Mouse (Mus musculus) kidney, adult 2 months (tissue): ENCODE measurements around the gene Lrpprc. TPM values are rescaled to one million over a fixed set of nuclear protein-coding genes. Genes with fewer than 3 reads are reported as not detected.

Experiments used
- DNase-seq: peaks from one replicate; pipeline ENCODE4 v3.0.0; 2021
- H3K27ac ChIP-seq: fragments of 200-500 bp; 2 replicates; pipeline ENCODE4 v1.5.1; 2012; ENCODE audit warnings: low read depth, low read length, control low read depth, inconsistent platforms; ENCODE audit not compliant: insufficient read depth
- H3K27me3 ChIP-seq: fragments of 200-500 bp; replicated peaks from 2 replicates; pipeline ENCODE4 v1.6.1; 2012; ENCODE audit warnings: mild to moderate bottlenecking, moderate library complexity, low read length, inconsistent platforms; ENCODE audit not compliant: control insufficient read depth, insufficient read depth
- H3K36me3 ChIP-seq: fragments of 200-500 bp; 2 replicates; pipeline ENCODE4 v1.6.1; 2012; ENCODE audit warnings: mild to moderate bottlenecking, moderate library complexity, low read length, inconsistent platforms; ENCODE audit not compliant: control insufficient read depth, insufficient read depth
- H3K4me1 ChIP-seq: fragments of 200-500 bp; 2 replicates; pipeline ENCODE4 v1.6.1; 2011; ENCODE audit warnings: low read length; ENCODE audit not compliant: control insufficient read depth, insufficient read depth
- H3K4me3 ChIP-seq: fragments of 200-500 bp; 2 replicates; pipeline ENCODE4 v1.5.1; 2011; ENCODE audit warnings: mild to moderate bottlenecking, low read depth, low read length, control low read depth; ENCODE audit not compliant: insufficient read depth
- CTCF ChIP-seq: fragments of 200-500 bp; conservative IDR thresholded peaks from 2 replicates; pipeline ENCODE4 v1.5.1; 2011; ENCODE audit warnings: low read depth, mild to moderate bottlenecking, control low read depth, low read length, moderate library complexity, mixed read lengths; ENCODE audit not compliant: insufficient read depth, insufficient read length
- POLR2A ChIP-seq: fragments of 200-500 bp; IDR thresholded peaks from one replicate; pipeline ENCODE4 v1.6.1; 2011; ENCODE audit warnings: low read depth, low read length, control low read depth
- WGBS: fragments of 180-500 bp; shearing (Covaris S2); methylation state at CpG from one replicate; pipeline ENCODE4 v1.1.7; 2018; 5-methylcytosine and 5-hydroxymethylcytosine counted together
- polyA plus RNA-seq: library from polyadenylated mRNA; depleted of rRNA; stranded (reverse); fragments of >200 nt; gene quantifications from 2 replicates; pipeline ENCODE4 v1.2.3, GENCODE M21; 2012

Gene Lrpprc
- polyA plus RNA-seq, 1 experiment: 25.3 TPM

GRCm38 (mm10) chr17:84674048-84674447 lies 116.5 kb downstream of the Lrpprc start:
- TF ChIP-seq CTCF (no peak), POLR2A (no peak)
- Histone ChIP-seq H3K27ac (no peak overlapping the region), H3K4me3 (no peak overlapping the region), H3K27me3 (no peaks in the 10 kb centered on the region), H3K4me1 (peaks cover 11% of the 10 kb centered on the region; the same call in 1 of the 2 replicates), H3K36me3 (no peaks in the 10 kb centered on the region)
- 61% methylated on average over 7 of the region's 7 CpGs for WGBS
- no peak for DNase-seq

DNA sequence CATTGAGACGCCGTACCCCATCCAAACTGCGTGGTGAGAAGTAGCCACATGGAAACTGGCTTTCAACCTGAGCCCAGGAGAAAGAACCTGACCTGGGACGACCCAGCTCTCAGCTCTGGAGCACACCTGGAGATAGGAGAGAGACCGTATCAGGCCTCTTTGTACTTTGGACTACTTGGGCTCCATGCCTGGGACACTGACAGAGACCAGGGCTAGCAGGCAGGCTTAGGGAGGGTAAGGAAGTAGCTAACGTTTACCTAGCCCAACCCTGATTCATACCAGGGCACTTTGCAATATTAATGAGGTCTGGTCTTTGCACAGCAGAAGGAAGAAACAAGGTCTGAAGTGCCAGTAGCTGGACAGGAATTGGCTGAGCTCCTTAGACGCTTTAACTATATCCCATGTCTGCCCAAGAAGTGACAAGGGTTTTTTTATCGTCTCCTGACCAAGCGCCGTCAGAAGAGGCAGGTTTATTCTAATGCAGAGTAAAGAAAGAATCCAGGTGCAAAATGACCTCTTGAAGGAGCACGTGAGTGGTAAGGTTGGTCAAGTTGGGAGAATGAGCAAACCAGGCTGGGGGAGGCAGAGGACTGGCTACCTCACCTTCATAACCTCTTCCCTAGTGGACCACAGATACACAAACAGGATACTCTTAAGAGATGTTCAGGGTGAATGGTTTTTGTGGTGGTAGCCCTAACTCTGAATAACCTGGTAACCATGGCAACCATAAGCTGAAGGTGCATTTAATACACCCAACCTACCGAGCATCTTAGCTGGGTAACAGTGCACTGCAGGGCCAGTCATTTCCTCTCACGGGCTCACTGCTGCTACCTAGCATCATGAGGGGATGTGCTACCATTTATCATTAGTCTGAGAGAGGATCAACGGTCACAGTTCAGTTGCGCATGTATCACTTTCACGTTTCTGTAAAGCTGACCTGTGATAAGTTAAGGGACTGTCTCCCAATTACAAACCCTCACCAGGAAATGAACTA lies 117.9 kb downstream of the Lrpprc start:
- no peak overlapping the region for H3K4me3 ChIP-seq
- peak; percentile 89 for DNase-seq
- H3K27me3 ChIP-seq: no peaks in the 10 kb centered on the region
- H3K36me3 ChIP-seq: no peaks in the 10 kb centered on the region
- peaks cover 11% of the 10 kb centered on the region; the same call in 1 of the 2 replicates for H3K4me1 ChIP-seq
- WGBS: 40% methylated on average over 16 of the region's 16 CpGs
- H3K27ac ChIP-seq: peak overlapping the region; percentile 12; the same call in 1 of the 2 replicates
- TF ChIP-seq CTCF (no peak), POLR2A (no peak)

DNA sequence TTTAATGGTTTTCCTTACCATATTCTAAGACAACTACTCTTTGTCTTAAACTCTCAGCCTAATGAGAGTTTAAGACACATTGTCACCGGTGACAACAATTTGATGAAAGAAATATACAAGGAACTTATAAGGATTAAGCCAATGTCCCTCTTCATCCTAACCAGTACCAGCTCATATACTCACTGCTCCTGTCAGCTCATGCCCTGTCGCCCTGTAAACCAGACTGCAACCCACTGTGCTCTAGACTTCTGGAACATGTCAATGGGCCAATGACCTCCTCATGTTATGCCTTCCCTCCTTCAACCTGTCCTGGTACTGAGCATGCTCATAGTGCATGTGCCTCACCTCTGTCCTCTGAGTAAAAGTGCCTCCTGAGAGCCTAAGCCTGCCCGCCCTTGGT lies 122.7 kb downstream of the Lrpprc start:
- no peaks in the 10 kb centered on the region for H3K27me3 ChIP-seq
- no peak for TF ChIP-seq CTCF
- TF ChIP-seq POLR2A: no peak
- 85% methylated on average over 3 of the region's 3 CpGs for WGBS
- no peak overlapping the region for H3K4me3 ChIP-seq
- no peaks in the 10 kb centered on the region for H3K36me3 ChIP-seq
- no peak overlapping the region for H3K27ac ChIP-seq
- no peak for DNase-seq
- peaks cover 13% of the 10 kb centered on the region for H3K4me1 ChIP-seq

DNA sequence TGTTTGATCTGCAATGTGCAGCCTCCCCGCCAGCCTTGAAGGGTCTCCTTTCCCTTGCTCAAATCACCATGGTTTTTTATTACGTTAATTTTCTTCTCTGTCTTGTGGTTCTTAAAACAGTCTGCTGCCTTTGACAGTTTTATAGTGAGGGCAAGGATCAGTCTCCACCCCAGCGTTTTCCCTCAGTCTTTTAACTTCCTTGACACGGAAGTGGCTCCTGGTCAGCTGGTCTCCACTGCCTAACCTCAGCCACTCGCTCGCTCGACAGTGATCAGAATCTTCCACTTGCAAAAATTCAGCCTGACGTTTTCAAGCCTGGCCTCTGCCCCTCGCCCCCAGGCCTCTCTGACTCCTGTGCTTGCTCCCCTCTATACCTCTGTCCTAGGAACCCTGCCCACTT lies 124.9 kb downstream of the Lrpprc start:
- H3K36me3 ChIP-seq: no peaks in the 10 kb centered on the region
- WGBS: 18% methylated on average over 9 of the region's 9 CpGs
- H3K4me1 ChIP-seq: peaks cover 10% of the 10 kb centered on the region
- TF ChIP-seq POLR2A: no peak
- no peak for TF ChIP-seq CTCF
- no peaks in the 10 kb centered on the region for H3K27me3 ChIP-seq
- H3K4me3 ChIP-seq: no peak overlapping the region
- no peak overlapping the region for H3K27ac ChIP-seq
- DNase-seq: peak; percentile 53

GRCm38 (mm10) chr17:84665053-84665452 lies 125.5 kb downstream of the Lrpprc start:
- WGBS: 26% methylated on average over 10 of the region's 10 CpGs
- no peak overlapping the region for H3K4me3 ChIP-seq

DNA sequence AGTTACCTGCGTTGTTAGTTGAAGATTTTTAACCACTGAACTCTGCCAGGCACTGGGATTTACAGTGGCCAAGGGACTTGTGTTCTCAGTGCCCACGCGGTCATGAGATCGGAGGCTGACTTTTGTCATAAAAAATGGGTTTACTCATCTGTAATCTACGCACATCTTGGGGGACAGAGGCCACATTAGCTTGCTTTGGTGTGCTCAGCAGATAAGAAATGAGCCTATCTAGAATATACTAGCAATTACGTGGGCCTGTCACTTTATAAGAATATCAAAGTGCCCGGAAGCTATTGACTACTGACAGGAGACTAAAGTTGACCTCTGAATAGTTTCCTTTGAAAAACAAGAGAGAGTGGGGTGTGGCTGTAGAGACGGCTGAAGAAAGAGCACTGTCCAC lies 131.6 kb downstream of the Lrpprc start:
- H3K36me3 ChIP-seq: no peaks in the 10 kb centered on the region
- H3K27me3 ChIP-seq: no peaks in the 10 kb centered on the region
- TF ChIP-seq POLR2A: no peak
- no peak for TF ChIP-seq CTCF
- no peak for DNase-seq
- 78% methylated on average over 8 of the region's 8 CpGs for WGBS
- H3K27ac ChIP-seq: no peak overlapping the region
- H3K4me3 ChIP-seq: no peak overlapping the region
- 0 out of 2 replicates have a peak, but pooled peaks cover 2% of the 10 kb centered on the region for H3K4me1 ChIP-seq

More at GRCm38 (mm10) chr17:84665053-84665452, 125.5 kb downstream of the Lrpprc start:
- Histone ChIP-seq H3K4me1 (peaks cover 10% of the 10 kb centered on the region), H3K36me3 (no peaks in the 10 kb centered on the region), H3K27ac (no peak overlapping the region), H3K27me3 (no peaks in the 10 kb centered on the region)
- TF ChIP-seq CTCF (no peak), POLR2A (no peak)
- DNase-seq: peak; percentile 21

- no peaks in the 10 kb centered on the region for H3K36me3 ChIP-seq
- no peaks in the 10 kb centered on the region for H3K27me3 ChIP-seq
- 53% methylated on average over 5 of the region's 5 CpGs for WGBS
- no peak overlapping the region for H3K27ac ChIP-seq
- no peak for DNase-seq
- H3K4me3 ChIP-seq: no peak overlapping the region
- TF ChIP-seq CTCF: no peak
- no peaks in the 10 kb centered on the region for H3K4me1 ChIP-seq
Measured at GRCm38 (mm10) chr17:84658195-84658594, 132.4 kb downstream of the Lrpprc start.
